Mouse (Mus musculus) layer of hippocampus, adult 9-11 months (tissue): Measurements from ENCODE around the gene Tldc2.

Experiments
- DNase-seq: peaks from one replicate; pipeline ENCODE4 v3.0.0; 2022

Tldc2 gene

DNA sequence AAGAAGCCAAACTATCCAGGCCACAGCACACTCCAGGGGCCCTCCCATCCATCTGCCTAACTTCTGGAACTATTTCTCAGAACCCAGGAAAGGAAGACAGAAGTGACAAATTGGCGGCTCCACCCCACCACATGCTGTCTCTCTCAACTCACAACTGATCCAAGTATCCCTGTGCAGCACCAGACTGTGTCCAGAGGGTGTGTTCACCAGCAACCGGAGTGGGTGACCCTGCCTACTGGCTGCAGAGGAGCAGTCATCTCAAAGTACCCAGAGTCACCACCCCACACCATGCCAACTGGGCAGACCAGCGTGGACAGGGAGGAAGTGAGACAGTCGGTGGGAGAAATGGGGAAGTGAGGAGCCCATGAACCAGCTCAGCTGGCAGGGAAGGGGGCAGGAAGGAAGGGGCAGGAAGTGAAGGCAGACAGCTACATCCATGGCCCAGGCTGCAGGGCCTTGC, 23.6 kb upstream of the Tldc2 start:
- DNase-seq, result peak; percentile 92

- DNase-seq, result peak; percentile 89
Observed at GRCm38 (mm10) chr2:157064136-157064535, 22.7 kb upstream of the Tldc2 start.

GRCm38 (mm10) chr2:157064978-157065878, 21.6 kb upstream of the Tldc2 start:
- no peak for DNase-seq

GRCm38 (mm10) chr2:157065879-157066226, 21.0 kb upstream of the Tldc2 start:
- DNase-seq, result no peak

DNA sequence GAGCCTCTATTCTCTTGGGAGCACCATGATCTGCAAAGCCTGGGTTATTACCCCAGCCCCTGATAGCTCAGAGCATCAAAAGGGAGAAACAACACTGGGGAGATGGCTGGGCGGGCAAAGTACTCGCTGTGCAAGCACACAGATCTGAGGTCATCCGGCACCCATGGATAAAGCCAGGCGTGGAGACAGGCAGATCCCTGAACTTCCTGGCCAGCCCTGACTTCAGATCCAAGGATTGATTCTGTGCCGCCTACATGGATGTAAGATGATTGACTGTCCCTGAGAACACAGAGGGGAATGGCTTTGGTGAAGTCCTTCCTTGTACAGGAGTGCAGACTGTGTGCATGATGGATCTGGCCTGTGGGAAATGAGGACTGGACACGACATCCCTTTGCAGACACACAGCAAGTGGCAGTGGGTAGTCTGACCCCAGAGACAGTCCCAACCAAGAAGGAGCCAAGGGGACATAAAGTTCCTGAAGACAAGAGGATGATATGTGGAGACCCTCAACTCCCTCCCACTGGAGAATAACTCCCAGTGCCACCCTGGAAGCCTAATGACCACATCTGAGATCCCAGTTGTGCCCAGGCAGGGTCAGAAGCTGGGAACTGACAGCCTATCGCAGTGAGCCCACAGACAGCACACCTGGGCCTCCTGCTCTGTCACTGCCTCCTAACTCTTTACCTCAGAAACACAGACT, 20.0 kb upstream of the Tldc2 start:
- DNase-seq, result no peak

- DNase-seq, result no peak
Observed at GRCm38 (mm10) chr2:157068701-157069354, 18.0 kb upstream of the Tldc2 start.

DNA sequence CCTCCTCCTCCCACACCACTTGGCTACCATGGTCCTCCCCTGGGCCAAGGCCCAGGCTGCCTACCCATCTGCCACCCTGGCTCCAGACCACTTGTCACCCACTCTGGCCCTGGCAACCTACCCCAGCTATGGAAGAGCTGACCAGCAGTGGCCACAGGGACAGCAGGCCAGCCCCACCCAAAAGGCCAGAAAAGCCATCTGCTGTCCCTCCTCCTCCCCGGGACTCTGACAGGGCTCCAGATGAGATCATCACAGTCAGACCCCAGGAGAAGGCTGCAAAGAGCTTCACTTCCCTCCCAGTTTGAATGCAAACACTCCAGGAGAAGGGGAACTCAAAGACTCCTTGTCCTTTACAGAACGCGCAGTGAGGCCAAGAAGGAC, 17.5 kb upstream of the Tldc2 start:
- DNase-seq, result peak; percentile 74

- no peak for DNase-seq
Observed at GRCm38 (mm10) chr2:157069755-157070315, 17.0 kb upstream of the Tldc2 start.

DNA sequence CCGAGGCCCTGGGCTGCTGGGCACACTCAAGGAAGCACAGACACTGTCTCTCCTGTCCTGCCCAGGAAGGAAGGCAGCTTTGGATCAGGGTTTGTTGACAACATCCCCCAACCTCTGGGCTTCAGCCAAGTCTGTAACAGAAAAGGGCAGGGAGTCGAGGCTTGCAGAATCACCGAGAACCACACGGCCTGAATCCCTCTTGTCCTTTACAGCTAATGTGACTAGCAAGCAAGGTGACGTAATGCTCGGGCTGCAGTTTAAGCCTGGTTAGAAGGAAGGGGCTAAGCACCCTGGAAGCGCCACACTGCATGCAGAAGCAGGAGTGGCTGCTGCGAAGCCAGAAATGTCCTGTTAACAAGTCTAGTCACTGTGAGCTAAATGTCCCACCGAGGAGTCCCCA, 16.5 kb upstream of the Tldc2 start:
- peak; percentile 65 for DNase-seq

GRCm38 (mm10) chr2:157071556-157071955, 15.3 kb upstream of the Tldc2 start:
- peak; percentile 77 for DNase-seq

- DNase-seq, result no peak
Observed at GRCm38 (mm10) chr2:157072316-157072990, 14.4 kb upstream of the Tldc2 start.

DNA sequence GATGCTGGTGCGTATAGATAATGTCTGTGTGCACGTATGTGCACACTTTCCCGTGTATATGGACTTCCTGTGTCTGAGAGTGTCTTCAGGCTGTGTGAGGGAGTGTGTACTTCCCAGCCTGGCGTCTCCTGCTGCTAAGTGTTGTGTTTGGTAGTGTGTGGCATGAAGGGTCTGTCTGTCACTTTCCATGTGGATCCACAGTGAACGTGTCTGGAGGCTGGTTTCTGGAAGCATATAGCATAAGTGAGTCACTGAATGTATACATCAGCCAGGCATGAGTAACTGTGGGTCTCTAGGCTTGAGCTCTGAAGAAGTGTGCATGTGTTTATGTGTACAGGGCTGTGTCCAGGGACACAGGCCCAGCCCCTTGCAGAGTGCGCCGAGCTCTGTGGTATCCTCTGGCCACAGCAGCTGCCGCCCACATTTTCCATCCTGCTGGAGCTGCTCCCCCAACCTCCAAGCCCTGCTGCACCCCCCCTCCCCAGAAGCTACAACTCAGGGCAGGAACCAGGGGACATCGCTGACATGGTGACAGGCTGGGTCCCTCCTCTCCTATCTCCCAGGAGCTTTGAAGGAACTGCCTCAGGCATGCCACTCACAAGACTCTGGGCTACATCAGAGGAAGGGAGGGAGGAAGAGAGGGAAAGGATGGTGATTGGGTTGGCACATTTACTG, 13.3 kb upstream of the Tldc2 start:
- no peak for DNase-seq

- DNase-seq, result no peak
Observed at GRCm38 (mm10) chr2:157074186-157074724, 12.6 kb upstream of the Tldc2 start.

GRCm38 (mm10) chr2:157074772-157075171, 12.1 kb upstream of the Tldc2 start:
- DNase-seq, result no peak

DNA sequence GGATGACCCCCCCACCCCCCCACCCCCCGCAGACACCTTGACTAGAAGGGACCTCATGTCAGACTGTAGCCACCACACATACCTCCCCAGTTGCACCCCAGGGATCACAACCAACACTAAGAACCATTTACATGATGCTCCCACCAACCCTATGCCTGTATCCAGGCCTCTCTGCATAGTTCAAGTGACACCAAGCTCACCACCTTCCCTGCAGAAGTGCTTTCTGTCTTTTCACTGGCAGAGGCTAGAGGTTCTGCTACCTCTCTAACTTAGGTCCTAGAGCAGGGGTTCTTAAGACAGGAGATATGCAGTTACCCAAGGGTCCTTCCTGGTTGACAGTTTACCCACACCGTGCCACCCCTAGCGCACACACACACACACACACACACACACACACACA, 11.6 kb upstream of the Tldc2 start:
- no peak for DNase-seq

- DNase-seq, result no peak
Observed at GRCm38 (mm10) chr2:157075685-157076084, 11.2 kb upstream of the Tldc2 start.

GRCm38 (mm10) chr2:157076585-157076984, 10.3 kb upstream of the Tldc2 start:
- DNase-seq, result no peak

GRCm38 (mm10) chr2:157077160-157077559, 9.7 kb upstream of the Tldc2 start:
- no peak for DNase-seq

GRCm38 (mm10) chr2:157077641-157078058, 9.2 kb upstream of the Tldc2 start:
- peak; percentile 88 for DNase-seq

DNA sequence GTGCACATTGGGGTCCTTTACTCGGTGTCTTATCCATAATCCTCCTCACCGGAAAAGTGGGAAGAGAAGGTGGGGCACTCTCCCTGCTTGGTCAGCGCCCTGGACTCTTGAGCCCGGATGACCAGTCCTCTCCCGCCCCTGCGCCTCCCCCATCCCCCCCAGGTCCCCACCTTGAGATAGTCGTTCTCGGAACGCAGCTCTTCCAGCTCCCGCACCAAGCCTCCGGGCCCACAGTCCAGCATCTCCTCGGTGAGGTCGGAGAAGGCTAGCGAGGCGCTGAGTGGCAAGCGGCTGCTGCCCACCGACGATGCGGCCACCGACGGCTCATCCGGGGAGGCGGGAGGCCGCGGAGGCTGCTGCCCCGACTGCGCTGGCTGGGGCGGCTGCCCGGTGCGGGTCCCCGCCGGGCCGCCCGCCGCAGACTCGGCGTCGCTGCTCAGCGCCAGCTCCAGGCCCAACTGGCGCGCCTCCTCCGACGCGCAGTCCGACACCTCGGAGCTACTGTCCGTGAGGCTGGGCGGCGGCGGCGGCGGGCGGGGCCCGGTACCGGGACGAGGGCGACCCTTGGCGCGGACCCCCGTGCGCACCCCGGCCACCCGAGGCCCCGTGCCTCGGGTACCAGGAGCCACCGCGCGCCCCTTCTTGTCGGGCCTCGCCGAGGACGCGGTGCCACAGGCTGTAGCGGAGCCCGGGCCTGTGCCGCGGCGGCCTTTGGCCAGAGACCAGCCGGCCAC, 8.6 kb upstream of the Tldc2 start:
- no peak for DNase-seq
